Mouse (Mus musculus) limb, embryonic 14.5 days (tissue): ENCODE measurements around the gene Mrps26. TPM values are rescaled to one million over a fixed set of nuclear protein-coding genes. Genes with fewer than 3 reads are reported as not detected.
"Not testable (repeated sequence)": the region's sequence is repeated elsewhere in the genome, so short reads cannot be mapped to it uniquely, and the experiment has no call there.

Experiments used
- ATAC-seq: fragments of 200-750 bp; cut with Nextera tagmentation; 2 replicates; pipeline ENCODE4 v1.8.0; 2017; ENCODE audit warnings: low read depth, moderate number of reproducible peaks, moderate TSS enrichment; ENCODE audit not compliant: low FRiP score
- DNase-seq: peaks from one replicate; pipeline ENCODE4 v3.0.0-alpha.2; 2015; ENCODE audit warnings: low spot score
- H3K27ac ChIP-seq: fragments of 300-500 bp; sonication (generic); replicated peaks from 2 replicates; pipeline ENCODE4 v1.5.1; 2014; ENCODE audit warnings: low read depth, mild to moderate bottlenecking, low read length, moderate library complexity, mixed read lengths
- H3K27me3 ChIP-seq: fragments of 300-500 bp; sonication (generic); 2 replicates; pipeline ENCODE4 v1.6.1; 2014; ENCODE audit warnings: low read length, mixed read lengths; ENCODE audit not compliant: control insufficient read depth, insufficient read depth
- H3K36me3 ChIP-seq: fragments of 300-500 bp; sonication (generic); 2 replicates; pipeline ENCODE4 v1.6.1; 2014; ENCODE audit warnings: mild to moderate bottlenecking, low read length, moderate library complexity, mixed read lengths; ENCODE audit not compliant: control insufficient read depth, insufficient read depth
- H3K4me1 ChIP-seq: fragments of 300-500 bp; sonication (generic); 2 replicates; pipeline ENCODE4 v1.6.1; 2014; ENCODE audit warnings: antibody characterized with exemption, low read length, mixed read lengths; ENCODE audit not compliant: control insufficient read depth, insufficient read depth
- H3K4me2 ChIP-seq: fragments of 300-500 bp; sonication (generic); replicated peaks from 2 replicates; pipeline ENCODE4 v1.6.1; 2014; ENCODE audit warnings: low read depth, mild to moderate bottlenecking, low read length, moderate library complexity; ENCODE audit not compliant: severe bottlenecking
- H3K4me3 ChIP-seq: fragments of 300-500 bp; sonication (generic); replicated peaks from 2 replicates; pipeline ENCODE4 v1.5.1; 2014; ENCODE audit warnings: low read length
- H3K9ac ChIP-seq: fragments of 300-500 bp; sonication (generic); 2 replicates; pipeline ENCODE4 v1.6.1; 2014; ENCODE audit warnings: mild to moderate bottlenecking, low read depth, low read length, moderate library complexity; ENCODE audit not compliant: severe bottlenecking
- H3K9me3 ChIP-seq: fragments of 300-500 bp; sonication (generic); 2 replicates; pipeline ENCODE4 v1.6.1; 2016; ENCODE audit warnings: low read length; ENCODE audit not compliant: control insufficient read depth
- POLR2A ChIP-seq: fragments of 200-500 bp; IDR thresholded peaks from 2 replicates; pipeline ENCODE4 v1.8.0; 2012; ENCODE audit warnings: inconsistent platforms, mild to moderate bottlenecking, moderate library complexity, borderline replicate concordance; ENCODE audit not compliant: insufficient read depth, insufficient read length; ENCODE audit errors: extremely low read depth
- WGBS: fragments of 180-500 bp; shearing (Covaris S2); extraction: QIAGEN DNeasy Blood & Tissue Kit; methylation state at CpG from one replicate; pipeline ENCODE4 v1.1.7; 2014; 5-methylcytosine and 5-hydroxymethylcytosine counted together
- polyA plus RNA-seq, 2 experiments: library from polyadenylated mRNA; depleted of rRNA in 1 of 2; stranded (reverse) in 1 of 2; unstranded in 1 of 2; fragments of >200 nt; fragmentation: Nextera tagmentation in 1 of 2; extraction: Ambion mirVana in 1 of 2; gene quantifications; 2 replicates each; pipeline versions ENCODE4 v1.2.1 to v1.2.3; 2012 to 2014

The Mrps26 gene
- polyA plus RNA-seq, 2 experiments = 77.9 to 102 TPM

DNA sequence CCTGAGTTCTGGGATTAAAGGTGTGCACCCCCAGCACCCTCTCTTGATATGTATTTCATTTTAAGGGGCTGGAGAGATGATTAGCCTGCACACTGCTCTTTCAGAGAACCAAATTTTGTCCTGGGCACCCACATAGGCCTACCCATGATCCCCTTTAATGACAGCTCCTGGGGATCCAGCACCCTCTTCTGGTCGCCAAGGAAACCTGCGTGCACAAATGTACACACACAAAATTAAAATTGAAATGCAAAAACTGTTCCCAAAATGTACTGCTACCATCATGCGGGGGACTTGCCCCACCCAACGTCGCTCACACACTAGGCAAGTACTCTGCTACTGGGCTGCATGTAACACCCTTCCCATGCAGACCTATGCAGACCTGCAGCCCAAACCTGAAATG lies 11.4 kb downstream of the Mrps26 start:
- Histone ChIP-seq H3K27me3 (peaks cover 49% of the 10 kb centered on the region), H3K4me1 (no peaks in the 10 kb centered on the region), H3K4me3 (no peak overlapping the region), H3K9me3 (no peaks in the 10 kb centered on the region), H3K27ac (no peak overlapping the region), H3K4me2 (no peak overlapping the region), H3K36me3 (no peaks in the 10 kb centered on the region), H3K9ac (no peak overlapping the region)
- WGBS = 77% methylated on average over 5 of the region's 5 CpGs
- DNase-seq (no peak), ATAC-seq (no peak)
- no peak for TF ChIP-seq POLR2A

DNA sequence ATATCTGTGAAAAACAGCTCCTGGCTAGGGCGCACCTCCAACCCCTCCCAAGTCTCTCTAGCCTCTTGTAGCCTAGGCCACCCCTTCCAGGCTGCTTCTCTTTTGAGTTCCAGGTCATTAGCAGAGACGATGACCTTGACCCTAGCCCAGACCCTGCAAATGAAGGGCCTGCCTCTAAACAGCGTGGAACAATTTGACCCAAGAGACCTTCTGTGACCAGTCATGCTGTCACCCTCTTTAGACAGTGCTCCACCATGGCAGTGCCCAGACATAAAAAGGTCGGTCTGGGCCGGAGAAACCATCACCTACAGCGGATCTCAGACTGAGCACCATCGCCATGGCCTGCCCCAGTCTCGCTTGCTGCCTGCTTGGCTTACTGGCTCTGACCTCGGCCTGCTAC lies 12.3 kb downstream of the Mrps26 start, which contains the start of gene Oxt:
TSS of gene Oxt (plus strand) at position 301 of the 400 bp plus-strand sequence.
- 46% methylated on average over 9 of the region's 9 CpGs for WGBS
- H3K9ac ChIP-seq = peak within 1 kb of the TSS; percentile 25; the same call in 1 of the 2 replicates
- ATAC-seq = no peak

DNA sequence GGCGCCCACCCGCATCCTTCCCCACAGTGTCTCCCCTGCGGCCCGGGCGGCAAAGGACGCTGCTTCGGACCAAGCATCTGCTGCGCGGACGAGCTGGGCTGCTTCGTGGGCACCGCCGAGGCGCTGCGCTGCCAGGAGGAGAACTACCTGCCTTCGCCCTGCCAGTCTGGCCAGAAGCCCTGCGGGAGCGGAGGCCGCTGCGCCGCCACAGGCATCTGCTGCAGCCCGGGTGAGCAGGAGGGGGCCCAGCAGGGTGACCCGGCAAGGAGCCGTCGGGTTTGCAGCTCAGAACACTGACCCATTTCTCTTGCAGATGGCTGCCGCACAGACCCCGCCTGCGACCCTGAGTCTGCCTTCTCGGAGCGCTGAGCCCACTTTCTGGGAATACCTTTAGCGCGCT lies 13.0 kb downstream of the Mrps26 start:
- peak overlapping the region; percentile 33 for H3K4me3 ChIP-seq
- WGBS = 2% methylated on average over 18 of the region's 32 CpGs
- peak overlapping the region; percentile 50 for H3K4me2 ChIP-seq
- not testable (repeated sequence) for H3K36me3 ChIP-seq, ATAC-seq, H3K4me1 ChIP-seq, H3K9me3 ChIP-seq, H3K27ac ChIP-seq, DNase-seq
- H3K9ac ChIP-seq = peak overlapping the region; percentile 25; the same call in 1 of the 2 replicates
- H3K27me3 ChIP-seq = peaks cover 65% of the 10 kb centered on the region

More for the DNA sequence above, 12.3 kb downstream of the Mrps26 start, which contains the start of gene Oxt:
- peaks cover 58% of the 10 kb centered on the region for H3K27me3 ChIP-seq
- peaks cover 6% of the 10 kb centered on the region; the same call in 1 of the 2 replicates for H3K4me1 ChIP-seq
- no peak for TF ChIP-seq POLR2A
- no peaks in the 10 kb centered on the region for H3K9me3 ChIP-seq
- H3K36me3 ChIP-seq = no peaks in the 10 kb centered on the region
- H3K27ac ChIP-seq = no peak within 1 kb of the TSS
- H3K4me2 ChIP-seq = peak within 1 kb of the TSS; percentile 50
- H3K4me3 ChIP-seq = peak within 1 kb of the TSS; percentile 33
- no peak for DNase-seq

DNA sequence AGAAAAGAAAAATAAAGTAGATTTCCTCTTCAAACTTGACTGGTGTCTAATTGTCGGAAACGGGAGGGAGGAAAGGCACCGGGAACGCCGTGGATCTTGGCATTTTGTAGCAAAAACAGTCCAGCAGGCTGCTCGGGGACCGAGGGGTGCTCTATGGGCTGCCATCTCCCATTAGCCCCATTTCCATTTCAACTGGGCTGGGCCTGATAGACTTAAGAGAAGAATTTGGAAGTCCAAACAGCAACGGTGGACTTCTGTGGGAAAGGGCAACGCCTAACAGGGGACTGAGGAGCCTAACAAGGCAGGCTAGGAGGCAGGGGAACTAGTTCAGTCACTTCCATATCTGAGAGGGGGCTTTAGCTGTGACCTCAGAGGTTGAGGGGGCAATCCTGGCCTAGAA lies 13.5 kb downstream of the Mrps26 start:
- peak overlapping the region; percentile 25; the same call in 1 of the 2 replicates for H3K9ac ChIP-seq
- H3K27ac ChIP-seq = no peak overlapping the region
- ATAC-seq (no peak), DNase-seq (no peak)
- no peak for TF ChIP-seq POLR2A
- no peaks in the 10 kb centered on the region for H3K9me3 ChIP-seq
- peaks cover 6% of the 10 kb centered on the region; the same call in 1 of the 2 replicates for H3K4me1 ChIP-seq
- H3K4me2 ChIP-seq = peak overlapping the region; percentile 50
- H3K4me3 ChIP-seq = peak overlapping the region; percentile 33
- H3K27me3 ChIP-seq = peaks cover 69% of the 10 kb centered on the region
- WGBS = 4% methylated on average over 9 of the region's 9 CpGs
- no peaks in the 10 kb centered on the region for H3K36me3 ChIP-seq

DNA sequence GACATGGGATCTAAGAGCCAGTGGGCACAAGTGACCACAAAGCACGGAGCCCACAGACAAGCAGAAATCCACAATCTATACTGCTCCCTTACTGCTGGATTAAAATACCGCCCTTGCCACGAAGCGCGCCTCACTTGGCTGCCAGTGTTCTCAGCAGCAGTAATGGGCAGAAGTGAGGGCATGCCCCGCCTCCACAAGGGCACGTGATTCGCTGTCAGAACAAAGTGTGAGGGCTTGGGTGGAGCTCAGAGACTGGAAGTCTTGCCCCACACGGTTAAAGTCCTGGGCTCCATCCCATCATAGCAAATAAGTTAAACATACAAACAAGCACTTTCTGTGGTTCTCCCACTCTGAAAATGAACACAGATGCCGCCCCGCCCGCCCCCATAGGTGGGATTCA lies 14.1 kb downstream of the Mrps26 start:
- Histone ChIP-seq H3K36me3 (no peaks in the 10 kb centered on the region), H3K9ac (no peak overlapping the region), H3K27ac (no peak overlapping the region), H3K27me3 (peaks cover 76% of the 10 kb centered on the region), H3K9me3 (no peaks in the 10 kb centered on the region), H3K4me3 (0 out of 2 replicates have a peak overlapping the region, but pooled peaks have one; percentile 1), H3K4me2 (peak overlapping the region; percentile 19; the same call in 1 of the 2 replicates), H3K4me1 (peaks cover 6% of the 10 kb centered on the region; the same call in 1 of the 2 replicates)
- 6% methylated on average over 12 of the region's 12 CpGs for WGBS
- no peak for TF ChIP-seq POLR2A
- ATAC-seq (no peak), DNase-seq (no peak)

DNA sequence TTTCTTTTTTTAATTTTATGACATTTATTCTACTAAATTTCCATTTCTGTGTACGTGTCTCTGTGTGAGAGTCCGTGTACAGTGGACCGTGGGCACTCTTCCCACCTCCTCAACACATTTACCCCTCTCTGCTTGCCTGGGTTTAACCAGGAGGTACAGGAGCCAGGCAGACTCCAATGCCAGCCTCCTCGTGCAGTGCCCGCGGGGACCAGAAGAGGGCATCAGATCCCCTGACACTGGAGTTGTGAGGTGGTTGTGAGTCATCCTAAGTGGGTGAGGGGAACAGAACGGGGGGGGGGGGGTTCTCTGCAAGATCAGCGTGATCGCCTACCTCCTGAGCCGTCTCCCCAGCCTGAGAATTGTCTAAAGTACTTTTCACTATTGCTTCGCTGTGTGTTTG lies 14.6 kb downstream of the Mrps26 start:
- H3K9me3 ChIP-seq = no peaks in the 10 kb centered on the region
- peaks cover 6% of the 10 kb centered on the region; the same call in 1 of the 2 replicates for H3K4me1 ChIP-seq
- no peak for TF ChIP-seq POLR2A
- no peaks in the 10 kb centered on the region for H3K36me3 ChIP-seq
- no peak overlapping the region for H3K27ac ChIP-seq
- no peak overlapping the region for H3K4me2 ChIP-seq
- no peak overlapping the region for H3K4me3 ChIP-seq
- ATAC-seq = no peak
- no peak overlapping the region for H3K9ac ChIP-seq
- peaks cover 79% of the 10 kb centered on the region for H3K27me3 ChIP-seq
- DNase-seq = no peak
- 10% methylated on average over 11 of the region's 11 CpGs for WGBS
